Mouse (Mus musculus) C2C12 (cell line): ENCODE measurements at regions not wholly inside any gene's neighbourhood (a gene's known extent, or its start where the extent isn't known, plus 50 kb on each side); places are given as distances from the start of the nearest gene placed in this dataset.

Experiments used
- CEBPB ChIP-seq: IDR thresholded peaks from one replicate; pipeline ENCODE4 v1.6.1; 2011; ENCODE audit warnings: low read depth, mild to moderate bottlenecking, control low read depth, moderate library complexity
- CTCF ChIP-seq: IDR thresholded peaks from one replicate; pipeline ENCODE4 v1.5.1; 2011; ENCODE audit not compliant: control insufficient read depth, insufficient read depth, insufficient read length
- FOSL1 ChIP-seq: IDR thresholded peaks from one replicate; pipeline ENCODE4 v1.8.0; 2011; ENCODE audit warnings: mild to moderate bottlenecking, low read length; ENCODE audit not compliant: poor library complexity, insufficient read depth, severe bottlenecking
- MYOD1 ChIP-seq: IDR thresholded peaks from one replicate; pipeline ENCODE4 v1.6.1; 2011; ENCODE audit warnings: low read depth; ENCODE audit not compliant: control insufficient read depth, insufficient read length
- MYOG ChIP-seq: IDR thresholded peaks from one replicate; pipeline ENCODE4 v1.6.1; 2011; ENCODE audit not compliant: control insufficient read depth, insufficient read length; ENCODE audit errors: extremely low read depth
- USF1 ChIP-seq: IDR thresholded peaks from one replicate; pipeline ENCODE4 v1.6.1; 2011; ENCODE audit warnings: low read depth, mild to moderate bottlenecking, control low read depth, moderate library complexity

DNA sequence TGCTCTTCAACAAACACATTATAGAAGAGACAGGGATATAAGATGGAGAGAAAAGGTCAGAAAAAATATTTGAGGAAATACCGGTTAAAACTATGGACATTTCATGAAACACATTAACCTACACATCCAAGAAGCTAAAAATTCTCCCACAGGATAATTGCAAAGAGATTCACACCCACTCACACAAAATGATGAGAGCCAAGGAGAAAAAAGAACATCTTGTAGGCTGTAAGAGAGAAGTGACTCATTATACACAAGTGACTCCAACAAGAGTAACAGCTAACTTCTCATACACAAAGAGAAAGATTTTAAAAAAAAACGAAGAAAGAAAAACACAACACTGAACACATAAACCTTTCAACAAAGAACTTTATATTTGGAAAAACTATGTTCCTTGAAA, 658.3 kb upstream of the Kirrel3 start:
- TF ChIP-seq CTCF (no peak), MYOG (no peak), CEBPB (no peak), USF1 (no peak), MYOD1 (no peak), FOSL1 (no peak)
